Mouse (Mus musculus): ENCODE results near the gene Lefty2. TPM values are rescaled to one million over a fixed set of nuclear protein-coding genes. Genes with fewer than 3 reads are reported as not detected.
A peak's percentile ranks its signal among the peaks of the same experiment; 100 is the strongest.

Lefty2 gene
- total RNA-seq, 1 experiment = 68.3 TPM

GRCm38 (mm10) chr1:180911138-180911537, 18.2 kb downstream of the Lefty2 start:
- in situ Hi-C loops (cut with MboI; ENCODE audit: low sequenced_read_pairs in 2 of 2, unreplicated experiment in 2 of 2) = no loop called here
- H3K27ac ChIP-seq (ENCODE audit: insufficient read depth, low read depth, low read length, poor library complexity, severe bottlenecking) = no peak overlapping the region
- H3K9me3 ChIP-seq (ENCODE audit: control insufficient read depth, insufficient read depth, low read depth, low read length) = no peaks in the 10 kb centered on the region
- peaks cover 7 to 35% of the 10 kb centered on the region in 2 experiments for H3K4me1 ChIP-seq (ENCODE audit: control insufficient read depth in 2 of 2, insufficient read depth in 2 of 2, low read length in 2 of 2, poor library complexity in 1 of 2)
- H3K36me3 ChIP-seq (ENCODE audit: control insufficient read depth, insufficient read depth, low read length, poor library complexity, severe bottlenecking) = peaks cover 28% of the 10 kb centered on the region
- DNase-seq (ENCODE audit: low read depth, low spot score) = no peak
- no peak overlapping the region for H3K4me3 ChIP-seq (ENCODE audit: insufficient read depth in 1 of 2, low read depth in 1 of 2, low read length in 2 of 2, poor library complexity in 1 of 2, severe bottlenecking in 1 of 2)
- no peak for TF ChIP-seq MAFK (IDR thresholded peaks at IDR 0.05; ENCODE audit: insufficient read depth, low read depth, low read length)
- no peak for TF ChIP-seq ZC3H11A (IDR thresholded peaks at IDR 0.05; ENCODE audit: borderline replicate concordance, low read depth, low read length)
- TF ChIP-seq ZNF384 (IDR thresholded peaks at IDR 0.05; ENCODE audit: low read depth, low read length) = no peak
- no peak for TF ChIP-seq HCFC1 (IDR thresholded peaks at IDR 0.05; ENCODE audit: borderline replicate concordance, insufficient read depth, low read length)
- no peak for TF ChIP-seq CHD2 (IDR thresholded peaks at IDR 0.05; ENCODE audit: low read depth, low read length)
- no peak overlapping the region for H3K9ac ChIP-seq (ENCODE audit: insufficient read depth, low read depth, low read length, poor library complexity, severe bottlenecking)

DNA sequence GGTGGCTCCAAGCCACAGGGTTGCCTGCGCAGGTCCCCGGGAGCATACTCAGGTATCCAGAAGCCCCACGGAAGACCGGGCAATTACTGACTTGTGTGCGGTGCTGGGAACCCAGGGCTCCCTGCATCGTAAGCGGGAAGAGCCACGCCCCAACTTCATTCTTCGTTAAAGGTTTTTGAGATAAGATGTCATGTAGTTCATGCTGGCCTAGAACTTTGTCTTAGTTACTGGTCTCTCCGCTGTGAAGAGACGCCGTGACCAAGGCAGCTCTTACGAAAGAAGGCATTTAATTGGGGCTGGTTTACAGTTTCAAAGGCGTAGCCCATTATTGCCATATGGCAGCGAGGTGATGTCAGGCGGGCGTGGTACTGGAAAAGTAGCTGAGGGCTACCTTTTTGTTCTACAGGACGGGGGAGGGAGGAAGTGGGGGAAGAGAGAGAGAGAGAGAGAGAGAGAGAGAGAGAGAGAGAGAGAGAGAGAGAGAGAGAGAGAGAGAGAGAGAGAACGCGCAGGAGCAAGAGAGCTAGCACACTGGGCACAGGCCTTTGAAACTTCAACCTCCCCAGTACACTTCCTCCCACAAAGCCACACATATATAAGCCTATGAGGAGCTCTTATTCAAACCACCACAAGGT, 18.9 kb downstream of the Lefty2 start:
- 0 out of 2 replicates have a peak overlapping the region, but pooled peaks have one; percentile 16 for H3K9ac ChIP-seq (ENCODE audit: insufficient read depth, low read depth, low read length, poor library complexity, severe bottlenecking)
- H3K4me3 ChIP-seq (ENCODE audit: insufficient read depth in 1 of 2, low read depth in 1 of 2, low read length in 2 of 2, poor library complexity in 1 of 2, severe bottlenecking in 1 of 2) = no peak overlapping the region
- in situ Hi-C loops (cut with MboI; ENCODE audit: low sequenced_read_pairs in 2 of 2, unreplicated experiment in 2 of 2) = no loop called here
- TF ChIP-seq CHD2 (IDR thresholded peaks at IDR 0.05; ENCODE audit: low read depth, low read length) = no peak
- DNase-seq (ENCODE audit: low read depth, low spot score) = no peak
- H3K27ac ChIP-seq (ENCODE audit: insufficient read depth, low read depth, low read length, poor library complexity, severe bottlenecking) = no peak overlapping the region
- H3K36me3 ChIP-seq (ENCODE audit: control insufficient read depth, insufficient read depth, low read length, poor library complexity, severe bottlenecking) = peaks cover 22% of the 10 kb centered on the region
- H3K4me1 ChIP-seq (ENCODE audit: control insufficient read depth in 2 of 2, insufficient read depth in 2 of 2, low read length in 2 of 2, poor library complexity in 1 of 2) = peaks cover 7 to 31% of the 10 kb centered on the region in 2 experiments
- no peaks in the 10 kb centered on the region for H3K9me3 ChIP-seq (ENCODE audit: control insufficient read depth, insufficient read depth, low read depth, low read length)

GRCm38 (mm10) chr1:180912792-180913191, 19.9 kb downstream of the Lefty2 start:
- no peak for DNase-seq (ENCODE audit: low read depth, low spot score)
- in situ Hi-C loops (cut with MboI; ENCODE audit: low sequenced_read_pairs in 2 of 2, unreplicated experiment in 2 of 2) = no loop called here
- Histone ChIP-seq H3K4me3 (ENCODE audit: insufficient read depth in 1 of 2, low read depth in 1 of 2, low read length in 2 of 2, poor library complexity in 1 of 2, severe bottlenecking in 1 of 2) (no peak overlapping the region), H3K4me1 (ENCODE audit: control insufficient read depth in 2 of 2, insufficient read depth in 2 of 2, low read length in 2 of 2, poor library complexity in 1 of 2) (peaks cover 7 to 25% of the 10 kb centered on the region in 2 experiments), H3K36me3 (ENCODE audit: control insufficient read depth, insufficient read depth, low read length, poor library complexity, severe bottlenecking) (peaks cover 13% of the 10 kb centered on the region), H3K9ac (ENCODE audit: insufficient read depth, low read depth, low read length, poor library complexity, severe bottlenecking) (no peak overlapping the region), H3K27ac (ENCODE audit: insufficient read depth, low read depth, low read length, poor library complexity, severe bottlenecking) (no peak overlapping the region), H3K9me3 (ENCODE audit: control insufficient read depth, insufficient read depth, low read depth, low read length) (no peaks in the 10 kb centered on the region)
- TF ChIP-seq CHD2 (IDR thresholded peaks at IDR 0.05; ENCODE audit: low read depth, low read length) = no peak
- TF ChIP-seq ZNF384 (IDR thresholded peaks at IDR 0.05; ENCODE audit: low read depth, low read length) = no peak
- no peak for TF ChIP-seq HCFC1 (IDR thresholded peaks at IDR 0.05; ENCODE audit: borderline replicate concordance, insufficient read depth, low read length)
- TF ChIP-seq MAFK (IDR thresholded peaks at IDR 0.05; ENCODE audit: insufficient read depth, low read depth, low read length) = no peak
- no peak for TF ChIP-seq ZC3H11A (IDR thresholded peaks at IDR 0.05; ENCODE audit: borderline replicate concordance, low read depth, low read length)

GRCm38 (mm10) chr1:180913797-180914196, 20.9 kb downstream of the Lefty2 start:
- Histone ChIP-seq H3K36me3 (ENCODE audit: control insufficient read depth, insufficient read depth, low read length, poor library complexity, severe bottlenecking) (peaks cover 3% of the 10 kb centered on the region; the same call in 1 of the 2 replicates), H3K9me3 (ENCODE audit: control insufficient read depth, insufficient read depth, low read depth, low read length) (no peaks in the 10 kb centered on the region), H3K27ac (ENCODE audit: insufficient read depth, low read depth, low read length, poor library complexity, severe bottlenecking) (no peak overlapping the region), H3K9ac (ENCODE audit: insufficient read depth, low read depth, low read length, poor library complexity, severe bottlenecking) (no peak overlapping the region), H3K4me1 (ENCODE audit: control insufficient read depth in 2 of 2, insufficient read depth in 2 of 2, low read length in 2 of 2, poor library complexity in 1 of 2) (peaks cover 7 to 25% of the 10 kb centered on the region in 2 experiments), H3K4me3 (ENCODE audit: insufficient read depth in 1 of 2, low read depth in 1 of 2, low read length in 2 of 2, poor library complexity in 1 of 2, severe bottlenecking in 1 of 2) (no peak overlapping the region)
- in situ Hi-C loops (cut with MboI; ENCODE audit: low sequenced_read_pairs in 2 of 2, unreplicated experiment in 2 of 2) = no loop called here
- no peak for DNase-seq (ENCODE audit: low read depth, low spot score)
- no peak for TF ChIP-seq ZC3H11A (IDR thresholded peaks at IDR 0.05; ENCODE audit: borderline replicate concordance, low read depth, low read length)
- no peak for TF ChIP-seq HCFC1 (IDR thresholded peaks at IDR 0.05; ENCODE audit: borderline replicate concordance, insufficient read depth, low read length)
- TF ChIP-seq MAFK (IDR thresholded peaks at IDR 0.05; ENCODE audit: insufficient read depth, low read depth, low read length) = no peak
- TF ChIP-seq ZNF384 (IDR thresholded peaks at IDR 0.05; ENCODE audit: low read depth, low read length) = no peak
- TF ChIP-seq CHD2 (IDR thresholded peaks at IDR 0.05; ENCODE audit: low read depth, low read length) = no peak

DNA sequence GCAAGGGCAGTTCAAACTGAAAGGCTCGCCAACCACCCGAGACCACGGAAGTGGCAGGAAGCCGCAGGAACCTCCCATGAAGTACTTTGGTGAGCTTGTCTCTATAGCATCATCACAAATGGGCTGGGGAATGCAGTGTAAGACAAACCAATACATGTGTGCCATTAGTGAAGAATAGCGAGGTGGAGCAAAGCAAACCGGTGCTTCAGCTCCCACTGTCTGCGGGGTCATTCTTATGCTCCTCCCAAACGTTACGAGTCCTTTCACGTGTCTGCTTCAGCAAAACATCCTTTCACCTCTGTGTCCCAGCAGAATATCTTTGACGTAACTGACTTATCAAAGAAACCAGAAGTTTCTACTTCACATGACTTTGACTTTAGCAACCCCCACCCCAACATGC, 23.5 kb downstream of the Lefty2 start:
- no peak overlapping the region for H3K27ac ChIP-seq (ENCODE audit: insufficient read depth, low read depth, low read length, poor library complexity, severe bottlenecking)
- in situ Hi-C loops (cut with MboI; ENCODE audit: low sequenced_read_pairs in 2 of 2, unreplicated experiment in 2 of 2) = no loop called here
- no peak for TF ChIP-seq ZNF384 (IDR thresholded peaks at IDR 0.05; ENCODE audit: low read depth, low read length)
- no peak for TF ChIP-seq ZC3H11A (IDR thresholded peaks at IDR 0.05; ENCODE audit: borderline replicate concordance, low read depth, low read length)
- TF ChIP-seq CHD2 (IDR thresholded peaks at IDR 0.05; ENCODE audit: low read depth, low read length) = no peak

More for the DNA sequence above, 23.5 kb downstream of the Lefty2 start:
- Histone ChIP-seq H3K9ac (ENCODE audit: insufficient read depth, low read depth, low read length, poor library complexity, severe bottlenecking) (no peak overlapping the region), H3K36me3 (ENCODE audit: control insufficient read depth, insufficient read depth, low read length, poor library complexity, severe bottlenecking) (no peaks in the 10 kb centered on the region; the same call in 1 of the 2 replicates), H3K4me3 (ENCODE audit: insufficient read depth in 1 of 2, low read depth in 1 of 2, low read length in 2 of 2, poor library complexity in 1 of 2, severe bottlenecking in 1 of 2) (no peak overlapping the region), H3K4me1 (ENCODE audit: control insufficient read depth in 2 of 2, insufficient read depth in 2 of 2, low read length in 2 of 2, poor library complexity in 1 of 2) (peaks cover 4 to 20% of the 10 kb centered on the region in 2 experiments), H3K9me3 (ENCODE audit: control insufficient read depth, insufficient read depth, low read depth, low read length) (no peaks in the 10 kb centered on the region)
- DNase-seq (ENCODE audit: low read depth, low spot score) = no peak

Data from ES-E14 (cell line).